Mouse (Mus musculus): ENCODE results near the gene Lmo7. TPM values are rescaled to one million over a fixed set of nuclear protein-coding genes. Genes with fewer than 3 reads are reported as not detected.

Lmo7 gene
- total RNA-seq, 1 experiment from 2014 or later = 0.95 TPM

Other genes starting within 250 kb of the Lmo7 start
- 4.2 to 12.2 TPM (median 11.4 TPM) in 3 replicates for gene Tbc1d4, start 120.8 kb upstream of the Lmo7 start, total RNA-seq (2017)
- 32.2 to 50.3 TPM (median 48.2 TPM) in 3 replicates for gene Commd6, start 89.3 kb upstream of the Lmo7 start, total RNA-seq (2017)
- gene Uchl3, start 76.0 kb upstream of the Lmo7 start, total RNA-seq (2017) = 31.0 to 34.9 TPM (median 33.1 TPM) in 3 replicates
- gene Gm9922, start 143 bp upstream of the Lmo7 start, total RNA-seq (2017) = not detected in 3 replicates